Mouse (Mus musculus) embryo, embryonic 10 days (tissue): ENCODE data around the gene Ilk.
"Not testable (repeated sequence)": the region's sequence is repeated elsewhere in the genome, so short reads cannot be mapped to it uniquely, and the experiment has no call there.

ENCODE experiments used
- DNase-seq: peaks from one replicate; pipeline ENCODE4 v3.0.0-alpha.2; 2015; ENCODE audit warnings: low spot score

Gene Ilk

GRCm38 (mm10) chr7:105736264-105736901 lies at the start of gene Ilk:
Ilk (plus strand) TSS chr7:105736592.
- DNase-seq: peak; percentile 93

GRCm38 (mm10) chr7:105690875-105691274 lies 45.5 kb upstream of the Ilk start:
- DNase-seq: no peak

- no peak for DNase-seq
These were observed 33.2 kb upstream of the Ilk start for GRCm38 (mm10) chr7:105703184-105703583.

- no peak for DNase-seq
These were observed 32.6 kb upstream of the Ilk start for GRCm38 (mm10) chr7:105703816-105704215.

GRCm38 (mm10) chr7:105708733-105709132 lies 27.7 kb upstream of the Ilk start:
- no peak for DNase-seq

DNA sequence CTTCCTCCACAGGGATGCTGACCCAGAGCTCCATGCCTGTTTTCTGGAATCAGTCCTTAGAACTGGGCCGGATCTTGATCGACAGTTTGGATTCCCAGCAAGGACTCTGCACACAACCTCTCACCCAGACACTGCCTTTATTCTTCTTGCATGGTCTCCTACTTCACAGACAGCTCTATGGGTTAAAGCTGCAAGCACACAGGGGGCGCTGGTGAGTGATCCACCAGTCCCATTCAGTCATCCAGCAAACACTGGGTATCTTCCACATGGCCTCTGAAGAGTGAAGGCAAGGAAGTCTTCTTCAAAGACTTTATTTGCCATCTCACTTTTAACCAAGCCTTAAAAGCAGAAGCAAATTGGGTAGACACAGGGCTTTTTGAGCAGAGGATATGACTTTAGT lies 21.0 kb upstream of the Ilk start:
- DNase-seq: no peak

DNA sequence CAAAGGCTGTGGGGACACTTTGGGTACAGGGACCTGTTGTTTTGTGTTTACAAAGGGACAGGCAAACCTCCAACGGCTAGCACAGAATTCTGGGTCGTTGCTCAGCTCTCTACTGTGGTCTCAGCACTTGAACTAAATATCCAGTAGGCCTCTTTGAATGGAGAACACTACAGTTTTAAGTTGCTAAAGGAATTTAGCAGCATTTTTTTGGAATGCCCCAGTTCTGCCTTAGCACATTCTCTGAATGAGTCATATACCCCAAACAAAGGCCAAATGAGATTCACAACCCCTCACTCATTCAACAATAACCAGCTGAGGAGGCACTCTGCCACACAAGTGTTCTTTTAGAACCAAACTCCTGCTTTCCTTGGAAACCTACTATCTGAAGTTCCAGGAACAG lies 14.5 kb upstream of the Ilk start:
- no peak for DNase-seq

DNA sequence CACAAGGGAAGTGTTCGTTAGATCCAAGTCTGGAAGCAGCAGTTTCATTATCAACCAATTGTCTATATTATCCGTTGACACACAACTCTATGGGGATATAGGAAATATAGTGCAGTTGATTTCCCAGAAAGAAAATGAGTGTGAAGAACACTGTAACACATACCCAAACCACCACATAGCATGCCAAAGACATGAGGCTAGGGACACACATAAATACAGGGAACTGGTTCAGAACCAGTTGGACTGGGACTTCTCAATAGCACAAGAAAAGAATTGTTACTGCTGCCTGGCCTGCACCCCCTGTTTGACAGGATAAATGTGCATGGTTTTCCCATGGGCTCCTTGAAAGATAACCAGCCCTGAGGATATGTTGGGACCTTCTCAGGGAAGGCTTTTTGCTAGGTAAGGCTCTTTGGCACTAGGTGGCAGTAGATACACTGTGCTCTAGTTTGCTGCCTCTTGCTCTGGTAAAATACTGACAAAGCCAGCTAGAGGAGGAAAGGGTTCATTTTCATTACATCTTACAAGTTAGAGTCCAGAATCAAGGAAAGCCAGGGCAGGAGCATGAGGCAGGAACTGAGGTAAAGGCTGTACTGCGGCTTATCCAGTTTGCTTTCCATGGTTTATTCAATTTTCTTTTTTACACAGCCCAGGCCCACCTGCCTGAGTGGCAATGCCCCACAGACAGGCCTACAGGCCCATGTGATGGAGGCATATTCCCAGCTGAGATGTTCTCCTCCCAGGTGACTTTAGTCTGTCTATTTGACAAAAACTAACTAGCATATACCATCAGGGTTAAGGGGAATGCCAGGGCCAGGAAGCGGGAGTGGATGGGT lies 10.0 kb upstream of the Ilk start:
- DNase-seq: peak; percentile 82

DNA sequence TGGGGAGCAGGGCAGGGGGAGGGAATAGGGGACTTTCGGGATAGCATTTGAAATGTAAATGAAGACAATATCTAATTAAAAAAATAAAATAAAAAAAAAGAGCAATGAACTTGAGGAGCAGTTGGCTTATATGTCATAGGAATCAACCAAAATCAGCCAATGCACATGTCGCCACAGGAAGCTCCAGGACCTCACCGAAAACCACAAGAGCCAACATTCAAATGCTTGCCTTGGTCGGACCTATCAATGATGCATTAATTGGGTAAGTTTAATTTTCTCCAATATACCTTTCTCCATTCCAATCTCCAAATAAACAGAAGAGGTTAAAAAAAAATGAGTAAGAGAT lies 9.4 kb upstream of the Ilk start:
- no peak for DNase-seq

- DNase-seq: peak; percentile 3
These were observed 7.5 kb upstream of the Ilk start for GRCm38 (mm10) chr7:105728701-105729428.

GRCm38 (mm10) chr7:105733836-105734235 lies 2.6 kb upstream of the Ilk start:
- DNase-seq: no peak

DNA sequence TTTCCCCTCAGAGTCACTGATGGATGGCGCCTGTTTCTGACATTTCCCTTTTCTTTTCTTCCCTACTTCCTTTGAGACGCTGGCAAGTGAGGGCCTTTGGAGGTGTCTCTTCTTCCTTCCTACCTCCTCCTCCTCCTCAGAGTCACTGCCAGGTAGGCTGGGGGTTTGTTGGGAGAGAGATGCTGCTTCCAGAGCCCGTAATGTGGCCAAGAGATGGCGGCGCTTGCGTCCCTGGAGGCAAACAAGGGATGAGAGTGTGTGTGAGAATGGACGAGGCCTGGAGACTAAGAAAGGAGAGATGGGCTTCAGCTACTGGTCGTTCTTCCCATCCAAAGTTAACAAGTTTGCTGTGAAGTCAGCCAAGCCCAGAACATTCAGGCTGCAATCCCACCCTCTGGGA lies 1.6 kb upstream of the Ilk start:
- DNase-seq: no peak

- not testable (repeated sequence) for DNase-seq
These were observed 928 bp upstream of the Ilk start for GRCm38 (mm10) chr7:105735464-105735863.

DNA sequence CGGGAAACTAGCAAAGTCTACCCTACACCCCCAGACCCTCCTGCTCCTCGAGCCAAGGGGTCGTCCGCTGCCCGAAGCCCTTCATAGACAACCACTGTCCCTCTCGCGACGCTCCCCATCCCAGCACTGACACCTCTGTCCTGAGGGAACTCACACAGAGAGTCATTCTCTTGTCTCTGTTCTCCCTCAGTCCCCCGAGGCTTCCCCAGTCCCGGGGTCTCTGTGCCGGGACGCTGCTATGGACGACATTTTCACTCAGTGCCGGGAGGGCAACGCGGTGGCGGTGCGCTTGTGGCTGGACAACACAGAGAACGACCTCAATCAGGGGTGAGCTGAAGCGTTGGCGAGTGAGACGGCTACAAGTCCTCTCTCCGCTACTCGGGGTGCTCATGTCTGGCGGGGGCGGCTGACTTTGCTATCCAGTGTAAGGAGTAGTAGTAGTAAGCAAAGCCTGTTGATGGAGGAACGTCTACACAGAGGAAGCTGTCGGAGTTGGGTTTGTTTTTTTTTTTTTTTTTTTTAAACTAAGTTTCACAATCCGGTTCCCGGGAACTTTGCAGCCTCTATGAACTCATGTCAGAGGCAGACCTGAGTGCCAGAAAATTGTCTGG lies 624 bp downstream of the Ilk start, which contains the start of gene Rrp8:
Gene Rrp8 (minus strand): TSS at position 475 of the 611 bp plus-strand sequence.
- peak; percentile 36 for DNase-seq

DNA sequence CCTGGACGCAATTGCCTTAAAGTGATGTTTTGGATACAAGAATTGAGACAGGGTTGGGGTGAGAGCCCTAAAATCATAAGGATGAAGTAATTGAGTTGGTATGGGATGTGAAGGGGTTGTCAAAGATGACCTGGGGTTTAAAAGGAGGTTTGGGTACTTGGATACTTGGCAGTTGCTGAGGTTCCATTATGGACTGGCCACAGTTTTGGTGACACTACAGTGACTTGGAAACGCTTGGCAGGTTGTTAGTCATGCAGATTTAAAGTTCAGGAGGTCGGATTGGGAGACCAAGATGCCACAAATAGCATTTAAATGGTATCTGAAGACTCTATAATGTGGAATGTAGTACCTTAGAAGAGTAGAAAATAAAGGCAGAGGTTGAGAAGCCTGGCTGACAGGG lies 1.3 kb downstream of the Ilk start:
- no peak for DNase-seq

- no peak for DNase-seq
These were observed 1.9 kb downstream of the Ilk start for GRCm38 (mm10) chr7:105738286-105738685.

DNA sequence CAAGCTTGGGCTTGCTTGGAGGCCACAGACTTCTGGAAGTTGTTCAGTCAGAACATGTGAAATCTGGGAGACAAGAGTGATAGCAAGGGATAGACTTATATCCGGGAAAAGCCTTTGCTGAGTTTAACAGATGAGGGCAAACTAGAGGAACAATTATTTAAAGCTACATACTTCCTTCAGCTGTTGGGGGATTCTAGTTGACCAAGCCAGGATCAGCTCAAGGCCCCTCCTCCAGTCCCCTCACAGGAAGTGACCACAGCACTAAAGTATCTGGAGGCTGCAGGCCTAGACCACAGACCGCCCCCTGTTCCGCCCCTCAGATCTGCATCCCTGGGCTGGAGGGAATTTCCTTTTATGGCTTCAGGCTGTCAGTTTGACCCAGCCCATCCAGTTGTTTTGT lies 2.6 kb downstream of the Ilk start:
- peak; percentile 81 for DNase-seq

GRCm38 (mm10) chr7:105740089-105740795 lies 3.9 kb downstream of the Ilk start:
- no peak for DNase-seq

DNA sequence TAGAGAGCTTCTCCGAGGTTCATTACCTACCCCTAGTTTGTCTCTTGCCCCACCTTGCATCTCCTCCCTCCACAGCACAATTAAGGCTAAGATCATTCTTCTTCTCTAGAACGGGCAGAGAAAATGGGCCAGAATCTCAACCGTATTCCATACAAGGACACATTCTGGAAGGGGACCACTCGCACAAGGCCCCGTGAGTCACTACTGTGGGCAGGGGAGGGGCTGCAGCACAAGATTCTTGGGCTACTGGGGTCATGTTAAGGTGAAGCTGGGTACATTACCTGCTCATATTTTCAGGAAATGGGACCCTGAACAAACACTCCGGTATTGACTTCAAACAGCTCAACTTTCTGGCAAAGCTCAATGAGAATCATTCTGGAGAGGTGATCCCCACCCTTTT lies 4.5 kb downstream of the Ilk start:
- no peak for DNase-seq

DNA sequence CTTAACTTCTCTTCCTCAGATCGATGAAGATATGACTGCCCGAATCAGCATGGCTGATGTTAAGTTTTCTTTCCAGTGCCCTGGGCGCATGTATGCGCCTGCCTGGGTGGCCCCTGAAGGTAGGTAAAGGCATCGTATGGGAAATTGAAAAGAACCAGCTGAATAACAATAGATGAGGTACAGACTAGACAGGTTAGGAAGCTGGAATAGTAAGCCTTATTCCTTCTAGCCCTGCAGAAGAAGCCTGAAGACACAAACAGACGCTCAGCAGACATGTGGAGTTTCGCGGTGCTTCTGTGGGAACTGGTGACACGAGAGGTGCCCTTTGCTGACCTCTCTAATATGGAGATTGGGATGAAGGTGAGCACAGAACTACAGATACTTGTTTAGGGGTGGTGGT lies 5.6 kb downstream of the Ilk start:
- DNase-seq: no peak

GRCm38 (mm10) chr7:105742539-105743215 lies 6.3 kb downstream of the Ilk start:
- not testable (repeated sequence) for DNase-seq
